Mouse (Mus musculus) forebrain, embryonic 11.5 days (tissue): ENCODE results near the gene Dhrs4. TPM values are rescaled to one million over a fixed set of nuclear protein-coding genes. Genes with fewer than 3 reads are reported as not detected.

ENCODE experiments used
- ATAC-seq: fragments of 200-750 bp; cut with Nextera tagmentation; replicated peaks from 2 replicates; pipeline ENCODE4 v1.8.0; 2017; ENCODE audit warnings: moderate TSS enrichment; ENCODE audit not compliant: low FRiP score
- DNase-seq: peaks from one replicate; pipeline ENCODE4 v3.0.0-alpha.2; 2017; ENCODE audit warnings: low spot score
- H3K27ac ChIP-seq: fragments of 300-500 bp; sonication (generic); 2 replicates; pipeline ENCODE4 v1.5.1; 2014; ENCODE audit warnings: low read depth, low read length
- H3K27me3 ChIP-seq: fragments of 300-500 bp; sonication (generic); 2 replicates; pipeline ENCODE4 v1.6.1; 2014; ENCODE audit warnings: mild to moderate bottlenecking, low read length, mixed read lengths; ENCODE audit not compliant: control insufficient read depth, insufficient read depth
- H3K36me3 ChIP-seq: fragments of 300-500 bp; sonication (generic); 2 replicates; pipeline ENCODE4 v1.6.1; 2014; ENCODE audit warnings: mild to moderate bottlenecking, low read length, moderate library complexity, mixed read lengths; ENCODE audit not compliant: control insufficient read depth, insufficient read depth
- H3K4me1 ChIP-seq: fragments of 300-500 bp; sonication (generic); replicated peaks from 2 replicates; pipeline ENCODE4 v1.6.1; 2014; ENCODE audit warnings: low read length, mixed read lengths; ENCODE audit not compliant: control insufficient read depth, insufficient read depth
- H3K4me2 ChIP-seq: fragments of 300-500 bp; sonication (generic); 2 replicates; pipeline ENCODE4 v1.6.1; 2014; ENCODE audit warnings: low read depth, mild to moderate bottlenecking, low read length, moderate library complexity, mixed read lengths; ENCODE audit not compliant: severe bottlenecking
- H3K4me3 ChIP-seq: fragments of 300-500 bp; sonication (generic); 2 replicates; pipeline ENCODE4 v1.5.1; 2014; ENCODE audit warnings: low read depth, low read length
- H3K9ac ChIP-seq: fragments of 300-500 bp; sonication (generic); 2 replicates; pipeline ENCODE4 v1.6.1; 2014; ENCODE audit warnings: low read length
- H3K9me3 ChIP-seq: fragments of 300-500 bp; sonication (generic); 2 replicates; pipeline ENCODE4 v1.6.1; 2016; ENCODE audit warnings: low read length, mixed read lengths; ENCODE audit not compliant: control insufficient read depth
- WGBS: fragments of 180-500 bp; shearing (Covaris S2); extraction: QIAGEN DNeasy Blood & Tissue Kit; methylation state at CpG from one replicate; pipeline ENCODE4 v1.1.7; 2014; 5-methylcytosine and 5-hydroxymethylcytosine counted together
- polyA plus RNA-seq: library from polyadenylated mRNA; unstranded; fragments of >200 nt; fragmentation: Nextera tagmentation; extraction: Ambion mirVana; gene quantifications from 2 replicates; pipeline ENCODE4 v1.2.1, GENCODE M21; 2014

Dhrs4 gene
- polyA plus RNA-seq, 1 experiment from 2014 or later, result 30.2 TPM

GRCm38 (mm10) chr14:55491291-55491833 lies 12.8 kb downstream of the Dhrs4 start:
- peak; percentile 86 for DNase-seq
- Histone ChIP-seq H3K9me3 (no peaks in the 10 kb centered on the region), H3K27me3 (no peaks in the 10 kb centered on the region), H3K9ac (peak overlapping the region; percentile 86), H3K27ac (peak overlapping the region; percentile 76), H3K36me3 (no peaks in the 10 kb centered on the region; the same call in 1 of the 2 replicates), H3K4me3 (peak overlapping the region; percentile 77), H3K4me2 (peak overlapping the region; percentile 84), H3K4me1 (0 out of 2 replicates have a peak, but pooled peaks cover 3% of the 10 kb centered on the region)
- peak; percentile 85 for ATAC-seq
- WGBS, result 1% methylated on average over 29 of the region's 30 CpGs

- Histone ChIP-seq H3K36me3 (no peaks in the 10 kb centered on the region; the same call in 1 of the 2 replicates), H3K27me3 (no peaks in the 10 kb centered on the region), H3K4me2 (no peak overlapping the region), H3K9me3 (no peaks in the 10 kb centered on the region), H3K4me3 (peak overlapping the region; percentile 77; the same call in 1 of the 2 replicates), H3K9ac (no peak overlapping the region; the same call in 1 of the 2 replicates), H3K4me1 (0 out of 2 replicates have a peak, but pooled peaks cover 3% of the 10 kb centered on the region), H3K27ac (no peak overlapping the region)
- ATAC-seq (no peak), DNase-seq (no peak)
- WGBS, result 53% methylated on average over 3 of the region's 3 CpGs
These were observed 13.5 kb downstream of the Dhrs4 start for GRCm38 (mm10) chr14:55492103-55492502.

GRCm38 (mm10) chr14:55495509-55496240 lies 17.1 kb downstream of the Dhrs4 start:
- Histone ChIP-seq H3K4me1 (no peaks in the 10 kb centered on the region), H3K4me2 (no peak overlapping the region), H3K27me3 (no peaks in the 10 kb centered on the region), H3K4me3 (no peak overlapping the region), H3K36me3 (no peaks in the 10 kb centered on the region; the same call in 1 of the 2 replicates), H3K27ac (no peak overlapping the region), H3K9ac (no peak overlapping the region), H3K9me3 (no peaks in the 10 kb centered on the region)
- DNase-seq (no peak), ATAC-seq (no peak)
- 73% methylated on average over 20 of the region's 20 CpGs for WGBS

- 74% methylated on average over 16 of the region's 16 CpGs for WGBS
- no peak for DNase-seq
These were observed 18.3 kb downstream of the Dhrs4 start for GRCm38 (mm10) chr14:55496761-55497448.

GRCm38 (mm10) chr14:55497449-55497821 lies 18.9 kb downstream of the Dhrs4 start:
- 39% methylated on average over 6 of the region's 6 CpGs for WGBS
- Histone ChIP-seq H3K4me2 (no peak overlapping the region), H3K27me3 (no peaks in the 10 kb centered on the region), H3K4me1 (no peaks in the 10 kb centered on the region), H3K9me3 (no peaks in the 10 kb centered on the region), H3K36me3 (no peaks in the 10 kb centered on the region; the same call in 1 of the 2 replicates), H3K27ac (no peak overlapping the region), H3K4me3 (no peak overlapping the region), H3K9ac (no peak overlapping the region)
- DNase-seq, result peak; percentile 91
- peak; percentile 75 for ATAC-seq

More at GRCm38 (mm10) chr14:55496761-55497448, 18.3 kb downstream of the Dhrs4 start:
- no peaks in the 10 kb centered on the region for H3K4me1 ChIP-seq
- H3K4me3 ChIP-seq, result no peak overlapping the region
- H3K4me2 ChIP-seq, result no peak overlapping the region
- peak; percentile 39 for ATAC-seq
- H3K9ac ChIP-seq, result no peak overlapping the region
- no peaks in the 10 kb centered on the region for H3K9me3 ChIP-seq
- H3K27ac ChIP-seq, result no peak overlapping the region
- no peaks in the 10 kb centered on the region; the same call in 1 of the 2 replicates for H3K36me3 ChIP-seq
- no peaks in the 10 kb centered on the region for H3K27me3 ChIP-seq

- ATAC-seq, result no peak
- 92% methylated on average over 9 of the region's 9 CpGs for WGBS
- no peaks in the 10 kb centered on the region for H3K36me3 ChIP-seq
These were observed 27.1 kb downstream of the Dhrs4 start for GRCm38 (mm10) chr14:55505612-55506011.

GRCm38 (mm10) chr14:55507801-55508200 lies 29.2 kb downstream of the Dhrs4 start:
- Histone ChIP-seq H3K27me3 (no peaks in the 10 kb centered on the region), H3K4me1 (no peaks in the 10 kb centered on the region), H3K9ac (no peak overlapping the region), H3K36me3 (no peaks in the 10 kb centered on the region), H3K4me2 (no peak overlapping the region), H3K27ac (no peak overlapping the region), H3K9me3 (no peaks in the 10 kb centered on the region), H3K4me3 (no peak overlapping the region)
- no peak for DNase-seq
- 64% methylated on average over 7 of the region's 7 CpGs for WGBS
- ATAC-seq, result no peak

More at GRCm38 (mm10) chr14:55505612-55506011, 27.1 kb downstream of the Dhrs4 start:
- H3K4me2 ChIP-seq, result no peak overlapping the region
- no peak overlapping the region for H3K27ac ChIP-seq
- no peaks in the 10 kb centered on the region for H3K27me3 ChIP-seq
- H3K9me3 ChIP-seq, result no peaks in the 10 kb centered on the region
- DNase-seq, result no peak
- H3K4me1 ChIP-seq, result no peaks in the 10 kb centered on the region
- H3K4me3 ChIP-seq, result no peak overlapping the region
- H3K9ac ChIP-seq, result no peak overlapping the region

- Histone ChIP-seq H3K27ac (no peak overlapping the region), H3K9ac (no peak overlapping the region), H3K4me2 (no peak overlapping the region), H3K9me3 (no peaks in the 10 kb centered on the region), H3K27me3 (no peaks in the 10 kb centered on the region), H3K4me1 (no peaks in the 10 kb centered on the region), H3K4me3 (no peak overlapping the region), H3K36me3 (no peaks in the 10 kb centered on the region)
- WGBS, result 81% methylated on average over 10 of the region's 10 CpGs
- ATAC-seq, result no peak
- no peak for DNase-seq
These were observed 31.0 kb downstream of the Dhrs4 start for GRCm38 (mm10) chr14:55509540-55509939.
